Mouse (Mus musculus) thymus, postnatal 36 days (tissue): ENCODE data around the gene Slf2.
A peak's percentile ranks its signal among the peaks of the same experiment; 100 is the strongest.

Experiments used
- DNase-seq, 2 experiments: peaks; one replicate each; pipeline ENCODE4 v3.0.0; 2022; ENCODE audit warnings: mixed read lengths in 2 of 2

The Slf2 gene

GRCm38 (mm10) chr19:44930744-44931453, at the start of gene Slf2:
Gene Slf2, plus strand, starts transcription at chr19:44931151.
- peak; percentile 99 for DNase-seq

DNA sequence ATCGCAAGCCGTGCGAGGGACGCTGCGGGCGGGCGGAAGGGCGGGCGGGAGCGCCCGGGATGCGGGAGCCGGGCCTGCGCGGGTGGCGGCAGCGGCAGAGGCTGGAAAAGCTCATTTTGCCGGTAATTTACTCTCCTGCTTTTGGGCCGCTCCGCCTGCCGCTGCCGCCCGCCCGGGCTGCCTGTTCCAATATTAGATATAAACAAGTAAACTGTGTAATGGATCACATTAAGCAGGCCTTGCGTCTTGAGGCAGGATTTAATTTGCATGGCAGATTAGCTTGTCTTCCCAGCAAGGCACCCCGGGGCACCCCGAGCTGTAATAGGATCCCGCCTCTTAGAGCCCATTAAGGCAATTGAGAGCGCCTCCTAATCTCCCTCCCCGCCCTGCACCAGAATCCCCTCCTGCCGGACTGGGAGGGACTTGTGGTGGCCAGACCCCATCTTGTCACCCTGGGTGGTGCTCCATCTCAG, 48.4 kb upstream of the Slf2 start:
- no peak for DNase-seq

GRCm38 (mm10) chr19:44884331-44884730, 46.6 kb upstream of the Slf2 start:
- DNase-seq, result no peak

DNA sequence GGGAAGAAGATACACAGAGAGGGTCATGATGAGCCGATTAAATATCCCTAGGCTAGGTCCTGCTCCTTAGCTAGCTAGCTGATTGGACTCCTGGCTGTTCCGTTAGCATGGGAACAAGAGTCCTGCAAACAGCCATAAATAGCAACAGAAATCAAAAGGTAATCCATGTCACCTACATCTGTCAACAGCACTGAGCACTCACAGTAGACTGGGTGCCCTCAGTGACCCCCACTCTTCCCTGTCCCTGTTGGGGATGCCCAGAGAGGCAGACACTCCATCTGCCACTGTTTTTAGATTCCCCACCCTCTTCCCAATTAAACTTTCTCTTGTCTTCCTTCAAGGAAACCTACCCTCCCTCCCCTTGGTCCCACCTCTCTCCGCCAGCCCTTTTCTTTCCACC, 44.5 kb upstream of the Slf2 start:
- DNase-seq, result no peak

GRCm38 (mm10) chr19:44887679-44888235, 43.2 kb upstream of the Slf2 start:
- DNase-seq, result peak; percentile 42 to 55

DNA sequence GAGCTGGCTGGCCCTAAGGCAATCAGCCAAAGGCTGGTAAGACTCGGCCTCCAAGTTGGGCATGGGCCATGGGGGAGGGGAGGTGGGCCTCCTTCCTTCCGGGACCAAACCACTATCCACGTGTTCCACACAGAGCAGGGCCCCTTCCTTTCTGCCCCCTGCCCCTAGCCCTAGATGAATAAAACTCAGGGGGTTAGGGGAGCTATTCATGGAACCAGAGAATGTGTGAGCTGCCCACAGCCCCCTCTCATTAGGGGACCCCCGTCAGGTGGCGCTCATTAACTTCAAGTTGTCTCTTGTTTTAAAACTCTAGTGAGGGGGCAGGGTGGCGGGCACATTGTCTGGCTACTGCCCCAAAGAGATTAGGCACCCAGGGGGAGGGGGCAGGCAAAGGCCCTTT, 41.4 kb upstream of the Slf2 start:
- no peak for DNase-seq

GRCm38 (mm10) chr19:44891446-44891845, 39.5 kb upstream of the Slf2 start:
- DNase-seq, result no peak

DNA sequence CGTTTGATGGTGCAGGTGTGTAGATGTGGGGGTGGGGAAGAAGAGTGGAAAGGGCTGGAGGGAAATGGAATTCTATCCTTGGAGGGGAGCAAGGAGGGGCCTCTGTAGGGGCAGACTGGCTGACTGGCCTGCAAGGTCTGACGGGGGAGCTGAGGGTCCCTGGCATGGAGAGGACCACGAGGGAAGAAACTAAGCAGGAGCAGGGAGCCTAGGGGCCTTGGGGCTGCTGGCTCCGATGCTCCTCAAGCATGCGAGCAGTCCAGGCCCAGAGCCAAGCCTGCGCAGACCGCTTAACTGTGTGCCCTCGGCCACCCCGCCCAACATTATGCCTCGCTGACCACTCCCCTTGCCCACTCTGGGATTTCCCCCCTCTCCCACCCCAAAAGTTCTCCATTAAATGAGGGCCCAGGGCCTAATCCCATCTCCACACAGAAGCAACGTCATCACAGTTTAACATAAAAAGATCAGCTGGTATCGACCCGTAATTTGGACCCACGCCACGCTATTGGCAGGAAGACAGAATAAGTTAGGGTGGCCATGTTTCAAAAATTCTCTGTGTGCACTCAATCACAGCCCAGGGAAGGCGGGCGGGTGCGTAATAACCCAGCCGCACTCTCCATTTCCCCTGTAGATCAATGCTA, 37.6 kb upstream of the Slf2 start:
- DNase-seq, result no peak

DNA sequence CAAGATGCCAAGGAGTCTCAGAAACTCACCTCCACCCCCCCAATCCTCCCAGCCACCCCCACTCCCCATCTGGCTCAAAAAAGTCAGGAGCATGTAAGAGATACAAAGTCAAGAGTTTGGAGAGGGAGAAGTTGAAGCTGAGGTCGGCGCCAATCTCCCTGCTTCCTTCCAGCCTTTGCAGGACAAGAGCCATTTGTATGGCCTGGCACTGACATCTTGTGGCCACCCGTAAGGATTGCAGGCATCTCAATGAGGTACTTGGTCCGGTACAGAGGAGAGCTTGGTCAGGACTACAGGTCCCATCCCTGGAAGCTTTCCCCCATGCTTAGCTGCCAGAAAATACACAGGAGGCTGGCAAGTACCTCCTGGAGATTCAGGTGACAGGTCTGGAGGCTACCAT, 35.7 kb upstream of the Slf2 start:
- peak; percentile 13 to 19 for DNase-seq

DNA sequence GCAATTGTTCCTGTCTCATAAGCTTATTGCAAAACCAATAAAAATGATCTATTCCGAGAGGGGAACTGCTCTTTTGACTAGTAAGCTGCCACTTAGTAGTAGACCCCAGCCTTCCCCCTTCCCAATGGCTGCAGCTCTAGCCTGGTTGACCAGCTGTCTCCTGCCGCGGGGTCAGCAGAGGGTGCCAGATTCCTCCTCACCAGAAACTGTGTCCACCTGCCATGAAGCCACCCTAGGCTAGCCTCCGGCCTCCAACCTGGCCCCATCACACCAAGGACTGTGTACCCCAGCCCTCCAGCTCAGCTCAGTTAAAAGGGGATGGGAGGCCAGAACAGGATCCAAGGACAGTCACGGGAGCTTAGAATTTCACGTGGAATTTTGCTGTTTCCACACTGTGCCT, 34.5 kb upstream of the Slf2 start:
- no peak for DNase-seq

GRCm38 (mm10) chr19:44897521-44897920, 33.4 kb upstream of the Slf2 start:
- no peak for DNase-seq

- DNase-seq, result no peak
These were observed 32.3 kb upstream of the Slf2 start for GRCm38 (mm10) chr19:44898646-44899045.

DNA sequence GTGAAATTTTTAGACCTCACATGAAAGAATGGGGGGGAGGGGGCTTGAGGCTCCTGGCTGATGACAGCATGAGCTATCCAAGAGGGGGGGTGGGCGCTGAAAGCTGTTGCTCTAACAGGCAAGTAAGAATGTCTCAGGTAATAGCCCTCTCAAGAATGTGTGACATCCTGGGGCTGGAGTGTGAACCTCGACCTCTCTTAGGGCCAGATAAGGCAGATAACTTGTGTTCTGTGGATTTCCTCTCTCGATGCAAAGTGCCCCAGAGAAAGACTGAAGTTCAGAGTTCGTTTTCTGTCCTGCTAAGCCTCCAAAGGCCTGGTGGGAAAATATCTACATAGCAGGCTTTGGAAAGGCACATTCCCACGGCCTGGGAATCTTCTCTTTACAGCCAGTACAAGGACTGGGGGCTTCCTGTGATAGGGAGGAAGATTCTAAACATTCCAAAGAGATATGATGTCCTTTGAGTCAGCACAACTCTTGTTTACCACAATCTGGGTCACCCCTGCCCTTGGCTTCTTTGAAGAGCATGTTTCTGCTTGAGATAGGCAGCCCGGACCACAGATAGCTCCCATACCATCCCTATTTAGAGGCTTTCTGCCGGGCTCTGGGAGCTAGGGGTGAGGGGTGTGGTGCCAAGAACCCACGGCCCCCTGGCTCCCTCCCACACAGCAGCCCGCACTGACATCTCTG, 31.7 kb upstream of the Slf2 start:
- DNase-seq, result no peak

GRCm38 (mm10) chr19:44899947-44900773, 30.8 kb upstream of the Slf2 start:
- no peak for DNase-seq

- DNase-seq, result no peak
These were observed 29.9 kb upstream of the Slf2 start for GRCm38 (mm10) chr19:44901047-44901446.

DNA sequence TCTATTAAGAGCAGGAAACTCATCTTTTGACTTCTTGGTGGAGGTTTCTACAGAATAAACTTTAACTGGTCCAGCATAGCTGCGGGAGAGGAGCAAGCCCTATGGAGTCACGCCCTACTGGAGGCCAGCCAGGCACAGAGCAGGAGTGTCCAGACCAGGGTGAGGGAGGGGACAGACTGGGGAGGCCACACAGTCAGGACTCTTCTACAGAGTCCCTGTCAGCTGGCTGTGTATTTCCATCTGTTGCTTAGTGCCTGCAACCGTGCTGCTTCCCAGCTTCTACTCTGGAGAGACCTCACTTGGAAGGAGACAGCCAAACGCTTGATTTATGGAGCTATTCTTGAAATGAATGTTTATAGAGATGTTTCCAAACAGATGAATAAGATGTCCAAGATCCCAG, 28.6 kb upstream of the Slf2 start:
- DNase-seq, result no peak

DNA sequence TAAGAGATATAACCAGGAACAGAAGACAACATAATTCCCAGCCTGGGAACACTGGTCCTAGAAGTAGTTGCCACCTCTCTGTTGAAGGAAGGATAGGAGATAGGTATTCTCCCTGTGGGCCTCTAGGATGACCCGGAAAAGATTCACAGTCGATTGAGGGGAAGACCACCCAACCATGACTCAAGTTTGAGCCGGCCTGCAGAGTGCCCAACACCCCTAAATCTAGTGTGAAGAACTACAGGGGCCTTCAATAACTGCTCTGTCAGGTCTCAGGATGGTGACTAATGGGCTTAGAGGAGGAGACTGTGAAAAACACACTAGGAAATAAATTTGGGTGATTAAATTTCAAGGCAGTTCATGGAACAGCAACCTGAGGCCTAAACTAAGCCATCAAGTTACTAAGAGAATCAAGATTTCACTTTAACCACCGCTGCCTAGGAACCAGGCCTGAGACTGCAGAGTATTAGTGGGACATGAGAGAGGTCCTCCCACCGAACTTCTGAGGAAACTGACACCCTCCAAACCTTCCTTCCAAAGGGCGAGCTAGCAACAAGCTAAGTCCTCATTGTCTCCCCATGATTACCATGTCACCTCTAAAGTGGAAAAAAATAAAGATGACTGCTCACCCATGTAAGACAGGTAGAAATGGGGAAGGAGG, 27.5 kb upstream of the Slf2 start:
- no peak for DNase-seq

DNA sequence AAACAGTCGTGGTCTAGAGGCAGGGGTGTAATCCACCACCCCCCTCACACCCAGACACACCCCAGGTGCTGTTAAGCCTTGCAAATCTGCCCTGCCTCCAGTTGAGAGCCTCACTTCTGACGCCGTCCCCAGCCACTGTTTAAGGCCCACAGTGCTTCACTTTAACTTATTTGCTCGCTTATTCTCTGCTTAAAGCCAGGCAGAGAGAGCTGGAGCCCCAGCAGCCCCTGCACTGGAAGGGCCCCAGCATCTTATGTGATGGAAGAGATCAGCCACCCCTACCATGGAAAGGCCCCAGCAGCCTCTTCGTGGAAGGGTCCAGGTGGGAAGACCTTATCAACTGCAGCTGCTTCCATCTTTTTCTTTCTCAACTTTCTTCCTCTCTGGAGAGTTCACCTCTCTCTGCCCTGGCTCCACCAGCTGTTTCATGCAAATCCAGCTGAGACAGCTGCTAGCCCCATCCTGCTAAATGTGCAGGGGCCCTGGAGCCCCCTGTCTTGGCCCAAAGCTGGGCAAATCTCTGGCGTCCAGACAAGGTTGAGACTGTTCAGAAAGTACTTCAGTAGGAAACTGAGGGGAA, 26.7 kb upstream of the Slf2 start:
- DNase-seq, result no peak

DNA sequence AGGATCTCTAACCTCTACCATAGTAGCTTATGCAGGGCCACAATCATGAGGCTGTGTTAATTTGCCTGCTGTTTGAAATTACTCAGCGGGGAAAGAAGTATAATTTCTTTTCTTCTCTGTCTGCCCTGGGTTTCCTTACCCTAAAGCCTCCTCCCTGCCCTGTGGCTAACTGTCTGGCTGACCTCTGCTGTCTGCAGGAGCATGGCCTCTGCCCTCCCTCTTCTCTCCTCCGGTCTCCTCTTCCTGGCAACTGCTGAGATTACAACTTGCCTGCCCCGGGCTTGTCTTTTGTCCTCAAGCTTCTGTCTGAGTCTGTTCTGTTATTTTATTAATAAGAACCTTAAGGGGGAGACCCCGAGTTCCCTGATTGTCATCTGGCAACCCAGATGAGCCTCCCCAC, 25.6 kb upstream of the Slf2 start:
- DNase-seq, result no peak

DNA sequence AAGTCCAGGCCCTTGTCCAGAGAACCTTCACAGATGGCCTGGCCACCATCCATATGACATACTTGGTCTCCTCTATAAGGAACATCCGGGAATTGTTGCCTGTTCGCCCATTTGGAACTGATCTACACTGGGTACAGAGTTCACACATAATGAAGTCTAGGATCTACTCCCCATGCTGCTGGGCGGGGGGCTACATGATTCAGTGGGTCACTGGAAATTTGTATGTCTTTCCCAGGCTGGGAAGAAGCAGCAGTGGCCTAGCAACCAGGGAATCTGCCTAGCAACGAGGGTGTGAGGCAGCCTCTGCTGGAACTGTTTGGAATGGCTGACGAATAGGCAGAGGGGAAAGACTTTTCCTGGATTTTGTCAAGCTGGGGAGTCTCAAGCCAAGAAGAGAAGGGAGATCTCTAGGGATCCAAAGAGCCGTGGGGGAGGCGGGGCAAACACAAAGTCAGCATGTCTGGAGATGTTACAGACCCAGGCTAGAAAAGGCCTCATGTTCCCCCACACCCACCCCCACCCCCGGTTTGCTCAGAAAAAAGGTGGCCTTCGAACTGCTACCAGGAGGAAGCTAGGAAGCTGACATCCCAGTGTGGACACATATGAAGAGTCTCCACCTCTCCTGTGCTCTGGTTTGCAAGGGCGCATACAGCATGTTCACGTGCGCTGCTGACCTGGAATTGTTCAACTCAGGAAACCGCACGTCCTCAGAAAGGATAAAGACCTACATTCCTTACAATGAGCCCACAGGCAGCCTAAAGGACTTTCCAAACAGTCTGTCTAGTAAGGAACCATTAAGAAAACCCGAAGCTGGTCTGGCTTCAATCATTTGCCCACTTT, 22.9 kb upstream of the Slf2 start:
- no peak for DNase-seq
